Mouse (Mus musculus) MEL-GATA-1-ER (cell line): ENCODE measurements around the gene Acad8.

Source experiments
- DNase-seq: peaks from one replicate; pipeline ENCODE4 v3.0.0-alpha.2; 2012; ENCODE audit warnings: low read depth; ENCODE audit errors: extremely low read depth

The Acad8 gene

DNA sequence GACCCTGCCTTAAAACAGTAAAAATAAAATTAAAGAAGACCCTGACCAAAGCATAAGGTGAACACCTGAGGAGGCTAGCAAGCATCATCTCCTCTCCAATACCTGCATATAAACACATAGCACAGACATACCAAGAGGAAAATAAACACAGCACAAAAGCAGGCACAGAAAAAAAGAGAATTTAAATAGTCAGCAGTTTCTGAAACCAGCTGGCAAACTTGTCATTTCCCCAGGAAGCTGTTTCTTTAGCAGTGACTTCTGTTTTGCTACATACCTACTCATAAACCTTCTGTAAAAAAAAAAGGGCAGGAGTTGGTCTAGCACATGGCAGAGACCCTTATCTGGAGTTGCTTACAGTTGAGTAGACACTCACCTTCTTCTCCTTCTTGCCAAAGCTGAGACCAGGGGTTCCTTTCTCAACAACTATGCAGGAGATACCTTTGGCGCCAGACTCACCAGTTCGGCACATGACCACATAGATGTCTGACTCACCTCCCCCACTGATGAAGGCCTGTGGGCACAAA lies 14.2 kb downstream of the Acad8 start:
- no peak for DNase-seq

DNA sequence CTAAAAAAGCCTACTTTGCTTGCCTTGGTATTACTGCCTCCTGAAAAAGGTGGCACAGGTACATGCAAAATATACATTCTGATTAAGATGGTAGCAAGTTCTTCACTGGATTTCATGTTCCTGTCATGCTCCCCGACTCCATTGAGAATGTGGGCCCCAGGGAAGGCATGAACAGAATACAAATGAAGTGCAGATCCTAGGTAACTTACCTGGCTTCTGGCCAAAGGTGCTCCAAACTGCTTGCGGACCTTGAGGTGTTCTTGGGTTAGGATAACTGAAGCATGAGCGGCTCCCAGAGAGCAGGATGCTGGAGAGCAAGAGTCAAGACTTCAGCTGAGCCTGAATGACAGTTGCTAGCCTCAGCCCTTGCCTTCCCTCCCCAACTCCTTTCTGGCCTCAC lies 20.6 kb downstream of the Acad8 start:
- DNase-seq, result no peak

DNA sequence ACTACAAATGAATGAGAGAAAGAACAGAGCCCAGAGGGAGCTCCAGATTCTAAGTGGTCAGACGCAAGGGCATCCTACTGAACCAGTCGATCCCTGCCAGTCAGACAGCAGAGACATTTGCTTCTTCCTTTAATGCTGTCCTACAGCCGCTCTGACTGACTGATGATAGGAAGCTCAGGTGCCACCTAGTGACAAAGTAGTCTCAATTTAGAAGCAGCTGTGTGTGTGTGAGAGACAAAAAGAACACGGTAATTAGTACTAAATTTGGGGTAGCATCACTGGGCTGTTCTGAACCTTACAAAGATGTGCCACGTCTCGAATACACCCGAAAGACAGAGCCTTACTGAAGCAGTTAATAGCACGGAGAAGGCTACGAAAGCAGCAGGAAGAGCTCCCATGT lies 21.6 kb downstream of the Acad8 start:
- no peak for DNase-seq

DNA sequence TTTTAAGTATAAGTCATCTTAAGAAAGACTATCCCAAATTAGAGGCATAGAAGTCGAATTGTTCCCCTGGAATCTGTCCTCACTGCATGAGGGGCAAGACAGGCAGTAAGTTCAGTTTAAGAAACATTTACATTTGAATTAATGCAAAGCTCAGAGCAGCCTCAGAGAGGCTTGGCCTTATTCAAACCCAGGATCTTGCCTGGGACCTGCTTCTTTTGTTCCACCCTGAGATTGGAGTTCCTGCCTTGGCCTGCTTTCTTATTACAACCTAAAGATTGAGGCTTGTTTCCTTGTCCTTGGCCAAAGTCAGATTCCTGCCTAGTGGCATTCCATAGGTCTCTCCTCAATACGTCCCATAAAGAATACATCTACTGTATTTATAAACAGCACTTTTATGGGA lies 51.6 kb downstream of the Acad8 start:
- DNase-seq, result no peak

DNA sequence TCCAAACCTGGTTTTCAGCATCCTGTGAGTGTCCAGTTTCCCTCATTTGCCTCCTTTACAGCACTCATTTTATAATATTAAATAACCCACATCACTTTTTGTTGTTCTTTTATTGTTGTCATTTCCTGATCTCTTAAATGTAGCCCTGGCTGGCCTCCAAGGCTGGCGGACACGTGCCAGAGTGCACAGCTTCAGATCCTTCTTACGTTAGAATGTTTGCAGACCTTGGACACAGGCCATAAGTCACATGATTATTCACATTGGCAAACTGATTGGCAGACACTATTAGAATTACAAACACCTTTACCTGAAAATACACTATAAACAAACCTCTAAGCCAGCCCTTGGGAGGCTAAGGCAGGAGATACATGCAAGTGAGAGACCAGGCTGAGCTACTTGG lies 75.2 kb downstream of the Acad8 start:
- DNase-seq, result no peak
